Mouse (Mus musculus) left cerebral cortex, postnatal 4 days (tissue): ENCODE measurements at regions not wholly inside any gene's neighbourhood (a gene's known extent, or its start where the extent isn't known, plus 50 kb on each side); places are given as distances from the start of the nearest gene placed in this dataset.
"Not testable (repeated sequence)": the region's sequence is repeated elsewhere in the genome, so short reads cannot be mapped to it uniquely, and the experiment has no call there.

Experiments used
- DNase-seq: peaks from one replicate; pipeline ENCODE4 v3.0.0-alpha.2; 2022
- intact Hi-C: fragments of 180-260 bp; cut with DNase I; formaldehyde crosslinking; loops from one replicate; pipeline ENCODE4 v1.15.1; 2025

- no peak for DNase-seq
- intact Hi-C loops, result loop anchor here (2.0 to 10.0 kb wide), 2 partner anchors 175 to 183 kb away; no protein-coding TSS in a partner anchor
Observed at GRCm38 (mm10) chr2:75781781-75782211, 50.2 kb upstream of the Agps start.

- intact Hi-C loops, result loop anchor here (2.0 to 10.0 kb wide), 2 partner anchors 174 to 184 kb away; no protein-coding TSS in a partner anchor
- peak; percentile 11 for DNase-seq
Observed at GRCm38 (mm10) chr2:75781078-75781477, 50.9 kb upstream of the Agps start.

- intact Hi-C loops, result not testable (repeated sequence)
Observed at GRCm38 (mm10) chr2:75778628-75779027, 53.3 kb upstream of the Agps start.

GRCm38 (mm10) chr2:75777040-75777451, 54.9 kb upstream of the Agps start:
- intact Hi-C loops, result no loop called here
- no peak for DNase-seq

More at GRCm38 (mm10) chr2:75778628-75779027, 53.3 kb upstream of the Agps start:
- DNase-seq, result not testable (repeated sequence)

GRCm38 (mm10) chr2:75776533-75776932, 55.4 kb upstream of the Agps start:
- no peak for DNase-seq
- intact Hi-C loops, result no loop called here

- DNase-seq, result no peak
- intact Hi-C loops, result no loop called here
Observed at GRCm38 (mm10) chr2:75775217-75775616, 56.8 kb upstream of the Agps start.

GRCm38 (mm10) chr2:75773431-75773830, 58.5 kb upstream of the Agps start:
- DNase-seq, result no peak
- intact Hi-C loops, result no loop called here

DNA sequence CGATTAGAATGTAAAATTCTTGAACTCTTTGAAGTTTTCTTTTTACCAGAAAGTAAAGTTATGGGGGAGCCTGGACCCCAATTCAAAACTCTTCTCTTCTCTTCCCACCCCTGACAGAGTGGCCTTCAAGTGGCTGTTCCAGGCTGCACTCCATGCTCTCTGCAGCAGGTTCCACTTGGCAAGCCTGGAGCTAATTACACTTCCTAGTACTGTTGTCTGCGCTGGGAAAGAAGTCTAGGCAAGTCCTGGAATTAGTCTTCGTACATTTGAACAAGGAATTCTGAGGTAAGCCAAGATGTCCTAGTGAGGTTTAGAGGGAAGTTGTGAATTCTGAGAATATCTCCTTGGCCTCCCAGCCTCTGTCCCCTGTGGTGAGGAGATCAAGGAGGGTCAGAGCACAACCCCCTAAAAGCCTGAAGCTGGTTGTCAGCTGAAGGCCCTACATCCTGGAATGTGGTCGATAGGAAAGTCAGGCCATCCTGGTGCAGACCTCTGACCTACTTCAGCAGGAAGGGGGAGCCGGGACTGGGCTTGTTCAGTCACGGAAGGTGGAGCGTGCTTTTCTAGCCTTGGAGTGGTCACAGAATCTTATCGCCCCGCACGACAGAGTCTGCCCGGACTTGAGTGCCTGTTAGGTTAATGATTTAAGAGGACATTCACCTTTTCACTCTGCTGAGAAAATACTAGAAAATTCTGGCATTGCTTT, 59.6 kb upstream of the Agps start:
- intact Hi-C loops, result no loop called here
- no peak for DNase-seq

- intact Hi-C loops, result no loop called here
- no peak for DNase-seq
Observed at GRCm38 (mm10) chr2:75770633-75771032, 61.3 kb upstream of the Agps start.

DNA sequence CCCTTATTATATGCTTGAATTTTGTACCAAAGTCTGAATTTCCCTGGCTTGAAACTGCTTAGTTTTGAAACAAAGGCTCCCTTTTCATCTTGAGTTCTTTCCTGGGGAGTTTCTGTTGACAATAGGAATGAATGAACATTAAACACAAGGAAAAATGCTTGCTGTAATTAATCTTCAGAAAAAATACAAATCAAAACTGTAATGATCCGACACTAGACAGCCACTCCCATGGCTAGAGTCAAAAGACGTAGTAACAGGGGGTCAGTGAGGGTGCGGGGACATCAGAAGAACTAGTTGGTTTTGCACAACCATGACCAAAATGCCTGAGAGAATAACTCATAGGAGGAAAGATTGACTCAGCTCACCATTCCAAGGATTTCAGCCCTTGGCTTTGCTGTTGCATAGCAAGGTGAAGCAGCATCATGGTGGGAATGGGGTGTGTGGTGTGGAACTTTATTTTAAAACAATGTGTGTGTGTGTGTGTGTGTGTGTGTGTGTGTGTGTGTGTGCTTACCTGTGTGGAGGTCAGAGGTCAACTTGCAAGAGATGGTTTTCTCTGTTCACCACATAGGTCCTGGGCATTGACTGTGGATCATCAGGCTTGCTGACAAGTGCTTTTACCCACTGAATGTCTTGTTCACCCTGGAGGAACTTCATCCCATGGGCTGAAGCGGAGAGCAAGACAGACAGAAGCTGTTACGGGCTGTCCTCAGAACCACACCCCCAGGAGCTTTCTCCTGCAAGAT, 63.2 kb upstream of the Agps start:
- no peak for DNase-seq
- intact Hi-C loops, result loop anchor here (10.0 kb wide), 1 partner anchor 64 kb away; the partner anchor contains the start of gene Nfe2l2

GRCm38 (mm10) chr2:75767871-75768558, 63.6 kb upstream of the Nfe2l2 start:
- DNase-seq, result peak; percentile 19
- intact Hi-C loops, result loop anchor here (10.0 kb wide), 1 partner anchor 63 kb away; the partner anchor contains the start of gene Nfe2l2

DNA sequence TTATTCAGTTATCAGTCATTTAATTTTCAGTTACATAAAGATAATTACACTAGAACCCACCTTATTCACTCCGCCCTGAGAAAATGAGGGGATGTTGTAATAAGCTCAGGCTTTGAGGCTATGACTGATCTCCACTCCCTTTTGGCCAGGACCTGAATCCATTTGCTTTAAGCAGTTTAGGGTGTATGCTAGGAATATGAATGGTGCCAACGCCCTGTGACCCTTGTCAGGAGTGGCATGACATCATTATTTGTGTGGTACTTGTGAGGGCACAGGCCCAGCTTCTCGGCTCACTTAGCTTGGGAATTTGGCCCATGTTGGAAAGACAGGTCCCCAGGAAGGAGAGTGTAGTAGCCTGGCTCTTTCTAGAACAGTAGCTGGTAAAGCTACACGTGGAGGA, 61.0 kb upstream of the Nfe2l2 start:
- no peak for DNase-seq
- intact Hi-C loops, result loop anchor here (10.0 kb wide), 1 partner anchor 61 kb away; the partner anchor contains the start of gene Nfe2l2

GRCm38 (mm10) chr2:75763252-75763651, 58.8 kb upstream of the Nfe2l2 start:
- intact Hi-C loops, result loop anchor here (10.0 kb wide), 1 partner anchor 58 kb away; the partner anchor contains the start of gene Nfe2l2
- DNase-seq, result no peak

GRCm38 (mm10) chr2:75762030-75762429, 57.6 kb upstream of the Nfe2l2 start:
- DNase-seq, result no peak
- intact Hi-C loops, result loop anchor here (10.0 kb wide), 1 partner anchor 57 kb away; the partner anchor contains the start of gene Nfe2l2

GRCm38 (mm10) chr2:75761626-75762025, 57.2 kb upstream of the Nfe2l2 start:
- DNase-seq, result no peak
- intact Hi-C loops, result loop anchor here (10.0 kb wide), 1 partner anchor 57 kb away; the partner anchor contains the start of gene Nfe2l2

GRCm38 (mm10) chr2:75759196-75759885, 54.9 kb upstream of the Nfe2l2 start:
- intact Hi-C loops, result no loop called here
- no peak for DNase-seq

- DNase-seq, result no peak
- intact Hi-C loops, result no loop called here
Observed at GRCm38 (mm10) chr2:75758277-75758676, 53.8 kb upstream of the Nfe2l2 start.

DNA sequence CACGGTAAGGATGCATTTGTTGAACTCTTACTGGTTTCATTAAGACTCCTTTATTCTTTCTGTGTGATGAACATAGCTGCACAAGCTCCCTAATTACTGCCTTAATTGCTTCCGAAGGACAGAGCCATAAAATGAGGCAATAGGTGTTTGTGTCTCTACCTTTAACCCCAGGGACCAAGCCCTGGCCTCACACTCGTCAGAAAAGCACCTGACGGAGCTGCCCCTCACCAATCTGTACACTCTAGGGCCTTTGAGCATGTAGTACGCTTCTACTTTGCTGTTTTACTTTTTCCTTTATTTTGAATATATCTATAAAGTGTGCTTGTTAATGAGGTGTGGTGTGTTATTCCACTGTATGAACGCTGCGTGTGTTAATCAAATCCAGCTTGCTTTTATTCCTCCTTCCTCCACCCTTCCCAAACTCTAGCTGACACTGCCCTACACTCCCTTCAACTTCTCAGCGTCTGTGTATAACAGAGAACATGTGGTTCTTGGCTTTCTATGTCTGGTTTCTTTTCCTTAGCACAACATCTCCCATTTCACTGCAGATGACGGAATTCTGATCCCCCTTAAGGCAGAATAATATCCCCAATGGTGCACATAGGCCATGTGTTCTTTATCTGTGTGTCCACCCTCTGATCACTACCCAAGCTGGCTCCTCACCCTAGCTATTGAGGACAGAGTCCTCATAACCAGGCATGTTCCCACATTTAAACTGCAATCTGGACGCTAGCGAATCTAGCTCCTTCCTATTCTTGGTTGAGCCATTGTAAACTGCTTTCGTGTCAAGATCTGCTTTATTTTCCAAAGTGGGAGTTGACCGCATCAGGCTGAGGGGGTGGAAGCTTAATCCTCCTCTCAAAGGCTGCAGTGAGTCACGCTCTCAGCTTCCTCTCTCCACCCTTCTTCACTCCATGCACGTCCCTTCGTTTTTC, 52.5 kb upstream of the Nfe2l2 start:
- intact Hi-C loops, result no loop called here
- no peak for DNase-seq

- intact Hi-C loops, result no loop called here
- no peak for DNase-seq
Observed at GRCm38 (mm10) chr2:75754606-75755005, 50.2 kb upstream of the Nfe2l2 start.
